Mouse (Mus musculus) retina, embryonic 14.5 days (tissue): Measurements from ENCODE around the gene Pdia2.

ENCODE experiments used
- DNase-seq: peaks from one replicate; pipeline ENCODE4 v3.0.0-alpha.2; 2015; ENCODE audit warnings: low spot score

Pdia2 gene

GRCm38 (mm10) chr17:26198892-26199291, at the start of gene Pdia2:
Gene Pdia2, minus strand, starts transcription at chr17:26199087.
- DNase-seq: no peak

- peak; percentile 97 for DNase-seq
Measured at GRCm38 (mm10) chr17:26244101-26244841, 45.4 kb upstream of the Pdia2 start, which contains the start of gene Fam234a. Gene Fam234a, minus strand, starts transcription at chr17:26244242.

GRCm38 (mm10) chr17:26243471-26244100, 44.7 kb upstream of the Pdia2 start:
- DNase-seq: peak; percentile 73

- DNase-seq: no peak
Measured at GRCm38 (mm10) chr17:26240990-26241389, 42.1 kb upstream of the Pdia2 start.

- no peak for DNase-seq
Measured at GRCm38 (mm10) chr17:26240120-26240790, 41.4 kb upstream of the Pdia2 start.

- DNase-seq: no peak
Measured at GRCm38 (mm10) chr17:26239551-26239950, 40.7 kb upstream of the Pdia2 start.

GRCm38 (mm10) chr17:26237667-26238066, 38.8 kb upstream of the Pdia2 start:
- no peak for DNase-seq

GRCm38 (mm10) chr17:26235077-26235815, 36.4 kb upstream of the Pdia2 start:
- peak; percentile 34 for DNase-seq

- no peak for DNase-seq
Measured at GRCm38 (mm10) chr17:26234386-26234785, 35.5 kb upstream of the Pdia2 start.

- no peak for DNase-seq
Measured at GRCm38 (mm10) chr17:26232863-26233262, 34.0 kb upstream of the Pdia2 start.

- no peak for DNase-seq
Measured at GRCm38 (mm10) chr17:26231156-26231555, 32.3 kb upstream of the Pdia2 start.

- no peak for DNase-seq
Measured at GRCm38 (mm10) chr17:26229776-26230175, 30.9 kb upstream of the Pdia2 start.

- DNase-seq: no peak
Measured at GRCm38 (mm10) chr17:26225150-26225549, 26.3 kb upstream of the Pdia2 start.

GRCm38 (mm10) chr17:26221508-26221907, 22.6 kb upstream of the Pdia2 start:
- no peak for DNase-seq

GRCm38 (mm10) chr17:26212681-26213080, 13.8 kb upstream of the Pdia2 start:
- DNase-seq: no peak

- no peak for DNase-seq
Measured at GRCm38 (mm10) chr17:26212241-26212640, 13.4 kb upstream of the Pdia2 start.

- no peak for DNase-seq
Measured at GRCm38 (mm10) chr17:26207686-26208085, 8.8 kb upstream of the Pdia2 start, which contains the start of gene Arhgdig. Gene Arhgdig, minus strand, starts transcription at chr17:26207786.

- no peak for DNase-seq
Measured at GRCm38 (mm10) chr17:26206392-26206791, 7.5 kb upstream of the Pdia2 start.

- DNase-seq: peak; percentile 36
Measured at GRCm38 (mm10) chr17:26204766-26205165, 5.9 kb upstream of the Pdia2 start.

- no peak for DNase-seq
Measured at GRCm38 (mm10) chr17:26203321-26203811, 4.5 kb upstream of the Pdia2 start.

GRCm38 (mm10) chr17:26202737-26203136, 3.9 kb upstream of the Pdia2 start, which contains the start of gene Rgs11:
Gene Rgs11, plus strand, starts transcription at chr17:26202951.
- no peak for DNase-seq

- DNase-seq: no peak
Measured at GRCm38 (mm10) chr17:26201998-26202397, 3.1 kb upstream of the Pdia2 start.
